Mouse (Mus musculus) heart, embryonic 10.5 days (tissue): Measurements from ENCODE around the gene Prkca. TPM values are rescaled to one million over a fixed set of nuclear protein-coding genes. Genes with fewer than 3 reads are reported as not detected.

Experiments
- DNase-seq: peaks from one replicate; pipeline ENCODE4 v3.0.0-alpha.2; 2017; ENCODE audit warnings: low spot score
- H3K27ac ChIP-seq: fragments of 300-500 bp; sonication (generic); 2 replicates; pipeline ENCODE4 v1.5.1; 2016; ENCODE audit warnings: mild to moderate bottlenecking
- H3K27me3 ChIP-seq: fragments of 300-500 bp; sonication (generic); 2 replicates; pipeline ENCODE4 v1.6.1; 2016; ENCODE audit warnings: mild to moderate bottlenecking; ENCODE audit not compliant: poor library complexity, insufficient read depth, severe bottlenecking
- H3K36me3 ChIP-seq: fragments of 300-500 bp; sonication (generic); 2 replicates; pipeline ENCODE4 v1.6.1; 2016; ENCODE audit warnings: mild to moderate bottlenecking, moderate library complexity
- H3K4me1 ChIP-seq: fragments of 300-500 bp; sonication (generic); 2 replicates; pipeline ENCODE4 v1.6.1; 2016; ENCODE audit warnings: mild to moderate bottlenecking
- H3K4me3 ChIP-seq: fragments of 300-500 bp; sonication (generic); 2 replicates; pipeline ENCODE4 v1.5.1; 2016; ENCODE audit warnings: mild to moderate bottlenecking, moderate library complexity
- H3K9me3 ChIP-seq: fragments of 300-500 bp; sonication (generic); 2 replicates; pipeline ENCODE4 v1.6.1; 2016; ENCODE audit warnings: mild to moderate bottlenecking, moderate library complexity
- WGBS: fragments of 180-500 bp; shearing (Covaris S2); methylation state at CpG from one replicate; pipeline ENCODE4 v1.1.7; 2016; 5-methylcytosine and 5-hydroxymethylcytosine counted together
- polyA plus RNA-seq: library from polyadenylated mRNA; unstranded; fragments of >200 nt; fragmentation: Nextera tagmentation; extraction: Ambion mirVana; gene quantifications from 2 replicates; pipeline ENCODE4 v1.2.1, GENCODE M21; 2016

The Prkca gene
- polyA plus RNA-seq, 1 experiment from 2014 or later, result 11.3 TPM

DNA sequence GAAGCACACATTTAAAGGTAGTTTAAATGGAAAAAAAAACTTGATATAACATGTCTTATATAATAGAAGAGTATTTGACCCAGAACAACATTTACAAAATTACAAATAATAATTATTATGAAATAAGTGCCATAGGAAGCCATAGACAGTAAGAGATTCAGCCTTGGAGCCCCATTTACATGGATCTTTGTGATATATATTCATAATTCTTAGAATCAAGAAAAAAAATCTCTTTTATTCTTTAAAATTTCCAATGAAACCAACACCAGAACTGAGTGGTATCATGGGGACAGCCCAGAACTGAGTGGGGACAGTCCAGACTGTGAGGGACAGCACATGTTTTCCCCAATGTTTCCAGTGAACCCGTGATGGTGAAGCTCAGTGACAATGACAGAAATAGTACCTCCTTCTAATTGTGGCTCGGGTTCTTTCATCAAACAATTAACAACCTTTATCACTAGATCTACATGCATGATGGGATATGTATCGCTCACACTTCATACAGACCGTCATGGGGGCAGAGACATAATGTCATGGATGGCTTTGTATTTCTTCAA lies 144.2 kb downstream of the Prkca start:
- DNase-seq, result no peak
- H3K36me3 ChIP-seq, result no peaks in the 10 kb centered on the region
- H3K4me3 ChIP-seq, result no peak overlapping the region
- 87% methylated on average over 4 of the region's 4 CpGs for WGBS
- no peak overlapping the region for H3K27ac ChIP-seq
- no peaks in the 10 kb centered on the region for H3K9me3 ChIP-seq
- no peaks in the 10 kb centered on the region for H3K27me3 ChIP-seq
- peaks cover 44% of the 10 kb centered on the region for H3K4me1 ChIP-seq

GRCm38 (mm10) chr11:108198592-108198991 lies 145.1 kb downstream of the Prkca start:
- H3K36me3 ChIP-seq, result no peaks in the 10 kb centered on the region
- H3K4me3 ChIP-seq, result no peak overlapping the region
- no peaks in the 10 kb centered on the region for H3K9me3 ChIP-seq
- H3K27ac ChIP-seq, result no peak overlapping the region
- 36% methylated on average over 5 of the region's 5 CpGs for WGBS
- H3K27me3 ChIP-seq, result no peaks in the 10 kb centered on the region
- peaks cover 46% of the 10 kb centered on the region for H3K4me1 ChIP-seq
- DNase-seq, result no peak

DNA sequence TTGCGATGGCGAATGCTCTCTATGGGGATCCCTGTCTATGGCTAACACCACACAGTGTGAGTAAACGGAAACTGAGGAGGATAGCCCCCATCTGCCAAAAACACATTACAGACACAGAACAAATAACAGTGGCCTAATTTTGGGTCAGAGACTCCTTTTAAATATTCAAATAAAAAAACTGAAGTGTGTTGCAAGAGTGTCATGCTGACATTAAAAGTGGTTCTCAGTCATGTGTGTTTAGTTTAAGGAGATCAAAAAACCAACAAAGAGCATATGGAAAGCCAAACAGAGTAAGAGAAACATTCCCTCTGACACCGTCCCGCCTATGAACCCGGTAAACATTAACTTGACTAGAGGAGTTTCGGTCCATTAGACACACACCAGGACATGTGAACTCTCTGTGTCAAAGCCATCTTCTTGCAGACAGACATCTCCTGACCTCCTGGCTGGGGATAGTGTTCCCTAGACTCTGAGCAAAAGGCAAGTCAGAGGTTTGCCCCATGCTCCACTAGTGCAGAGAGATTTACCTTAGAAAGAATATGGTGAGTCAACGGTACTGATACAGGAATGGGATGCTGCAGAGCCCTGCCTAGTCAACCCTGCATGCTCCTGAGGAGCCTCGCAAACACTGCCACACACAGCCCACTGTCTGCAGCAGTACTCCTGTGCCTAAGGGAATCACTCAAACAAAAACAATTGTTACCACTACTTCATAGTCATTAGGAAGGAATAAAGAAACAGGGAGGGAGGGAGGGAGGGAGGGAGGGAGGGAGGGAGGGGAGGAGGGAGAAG lies 146.1 kb downstream of the Prkca start:
- Histone ChIP-seq H3K36me3 (no peaks in the 10 kb centered on the region), H3K4me3 (no peak overlapping the region), H3K4me1 (peaks cover 46% of the 10 kb centered on the region), H3K9me3 (no peaks in the 10 kb centered on the region), H3K27ac (no peak overlapping the region), H3K27me3 (no peaks in the 10 kb centered on the region)
- DNase-seq, result no peak
- 75% methylated on average over 9 of the region's 9 CpGs for WGBS

GRCm38 (mm10) chr11:108196796-108197195 lies 146.9 kb downstream of the Prkca start:
- Histone ChIP-seq H3K36me3 (no peaks in the 10 kb centered on the region), H3K4me1 (peaks cover 46% of the 10 kb centered on the region), H3K9me3 (no peaks in the 10 kb centered on the region), H3K27me3 (no peaks in the 10 kb centered on the region), H3K4me3 (no peak overlapping the region), H3K27ac (0 out of 2 replicates have a peak overlapping the region, but pooled peaks have one; percentile 38)
- WGBS, result 95% methylated on average over 3 of the region's 3 CpGs
- DNase-seq, result no peak

DNA sequence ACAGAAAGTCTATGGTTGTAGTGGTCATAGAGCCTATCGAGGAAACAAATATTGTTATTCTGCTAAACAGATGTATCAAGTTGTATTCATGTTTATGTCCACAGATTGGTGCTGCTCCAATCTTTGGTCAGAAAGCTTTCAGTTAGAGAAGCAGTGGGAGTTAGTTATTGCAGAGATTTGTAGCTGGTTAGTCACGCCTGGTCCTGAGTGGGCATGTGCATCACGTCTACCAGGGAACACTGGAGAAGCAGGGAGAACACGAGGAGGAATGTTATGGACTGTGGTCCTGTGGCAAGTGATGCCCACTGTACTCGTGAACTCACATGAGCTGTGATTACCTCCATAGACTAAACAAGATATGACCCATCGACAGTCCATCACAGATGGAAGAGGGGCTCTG lies 153.4 kb downstream of the Prkca start:
- no peak for DNase-seq
- H3K4me1 ChIP-seq, result peaks cover 16% of the 10 kb centered on the region
- H3K27ac ChIP-seq, result no peak overlapping the region
- 85% methylated on average over 6 of the region's 6 CpGs for WGBS
- H3K36me3 ChIP-seq, result no peaks in the 10 kb centered on the region
- no peaks in the 10 kb centered on the region for H3K9me3 ChIP-seq
- no peaks in the 10 kb centered on the region for H3K27me3 ChIP-seq
- no peak overlapping the region for H3K4me3 ChIP-seq

- no peaks in the 10 kb centered on the region for H3K27me3 ChIP-seq
- 79% methylated on average over 3 of the region's 3 CpGs for WGBS
- H3K9me3 ChIP-seq, result no peaks in the 10 kb centered on the region
- no peak overlapping the region for H3K27ac ChIP-seq
- no peak overlapping the region for H3K4me3 ChIP-seq
- no peaks in the 10 kb centered on the region for H3K36me3 ChIP-seq
- peaks cover 10% of the 10 kb centered on the region for H3K4me1 ChIP-seq
- DNase-seq, result no peak
Measured at GRCm38 (mm10) chr11:108189362-108189761, 154.4 kb downstream of the Prkca start.

DNA sequence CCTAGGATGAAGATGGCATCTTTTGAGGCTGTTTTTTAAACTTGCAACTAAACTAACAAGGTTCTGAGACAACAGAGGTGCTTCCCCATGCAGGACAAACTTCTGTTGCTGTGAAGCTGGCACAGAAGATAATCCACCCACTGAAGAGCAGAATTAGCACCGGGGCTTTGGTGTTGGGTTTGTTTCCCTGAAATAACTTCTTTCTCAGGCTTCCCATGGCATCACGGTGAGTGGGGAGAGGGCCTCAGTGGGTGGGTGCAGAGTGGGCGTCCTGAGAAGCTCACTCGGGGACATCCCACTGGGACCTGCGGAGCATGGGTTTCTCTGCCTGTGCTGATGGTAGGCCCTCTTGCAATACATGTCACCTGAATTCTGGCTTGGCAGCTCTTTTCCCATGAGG lies 161.3 kb downstream of the Prkca start:
- Histone ChIP-seq H3K27me3 (no peaks in the 10 kb centered on the region), H3K4me3 (no peak overlapping the region), H3K4me1 (peaks cover 5% of the 10 kb centered on the region; the same call in 1 of the 2 replicates), H3K27ac (no peak overlapping the region), H3K9me3 (no peaks in the 10 kb centered on the region), H3K36me3 (no peaks in the 10 kb centered on the region)
- 82% methylated on average over 5 of the region's 5 CpGs for WGBS
- no peak for DNase-seq

DNA sequence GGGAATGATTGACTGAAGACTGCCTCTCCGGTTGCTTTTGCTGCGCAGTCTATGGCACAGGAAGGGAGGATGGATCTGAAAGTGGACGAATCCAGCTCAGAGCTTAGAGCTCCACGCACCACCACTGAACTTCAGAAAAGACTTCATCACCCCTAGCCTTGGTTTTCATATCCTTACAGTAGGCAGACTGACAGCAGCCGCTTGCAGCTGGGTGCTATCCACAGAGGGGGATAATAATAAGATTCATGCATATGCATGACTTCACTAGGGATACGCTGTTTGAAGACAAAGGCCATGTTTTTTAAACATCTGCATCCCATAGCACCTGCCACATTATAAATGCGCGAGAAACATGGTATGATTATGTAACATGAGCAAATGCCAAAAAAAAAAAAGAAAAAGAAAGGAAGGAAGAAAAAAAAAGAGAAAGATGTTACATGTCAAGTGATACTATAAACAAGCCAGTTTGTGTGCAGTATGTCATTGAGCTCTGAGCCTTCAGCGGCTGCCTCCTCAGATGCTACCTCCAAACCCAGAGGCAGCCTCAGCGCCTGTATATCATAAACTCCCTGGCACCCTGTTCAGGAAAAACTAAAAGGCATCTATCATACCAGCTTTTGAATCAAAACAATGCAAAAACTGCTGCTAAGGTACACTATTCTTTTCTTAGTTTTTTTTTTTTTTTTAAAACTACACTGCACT lies 162.6 kb downstream of the Prkca start:
- Histone ChIP-seq H3K36me3 (no peaks in the 10 kb centered on the region), H3K27ac (no peak overlapping the region), H3K4me1 (peaks cover 5% of the 10 kb centered on the region; the same call in 1 of the 2 replicates), H3K9me3 (no peaks in the 10 kb centered on the region), H3K4me3 (no peak overlapping the region), H3K27me3 (no peaks in the 10 kb centered on the region)
- no peak for DNase-seq
- 88% methylated on average over 10 of the region's 10 CpGs for WGBS

DNA sequence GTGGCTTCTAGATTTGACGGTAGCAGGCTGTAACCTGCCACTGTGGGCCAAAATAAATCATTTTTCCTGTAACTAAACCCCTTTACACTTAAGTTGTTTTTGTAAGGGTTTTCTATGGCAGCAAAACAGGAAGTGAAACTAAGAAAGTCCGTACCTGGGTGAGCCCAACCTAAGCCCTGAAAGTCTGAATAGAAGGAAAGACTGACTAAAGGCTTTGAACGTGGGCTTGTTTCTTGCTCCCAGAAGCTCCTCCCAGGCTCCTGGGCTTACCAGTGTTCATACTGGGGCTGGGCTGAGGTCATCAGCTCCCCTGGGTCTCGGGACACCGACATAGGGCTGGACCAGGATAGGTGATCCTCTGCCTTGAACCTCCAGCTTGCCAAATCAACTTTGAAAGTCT lies 164.9 kb downstream of the Prkca start:
- DNase-seq, result no peak
- Histone ChIP-seq H3K4me1 (peaks cover 5% of the 10 kb centered on the region; the same call in 1 of the 2 replicates), H3K27ac (no peak overlapping the region), H3K9me3 (no peaks in the 10 kb centered on the region), H3K4me3 (no peak overlapping the region), H3K27me3 (no peaks in the 10 kb centered on the region), H3K36me3 (no peaks in the 10 kb centered on the region)
- 80% methylated on average over 5 of the region's 5 CpGs for WGBS

GRCm38 (mm10) chr11:108178258-108178657 lies 165.5 kb downstream of the Prkca start:
- peaks cover 5% of the 10 kb centered on the region; the same call in 1 of the 2 replicates for H3K4me1 ChIP-seq
- 89% methylated on average over 3 of the region's 3 CpGs for WGBS
- H3K27me3 ChIP-seq, result no peaks in the 10 kb centered on the region
- no peak overlapping the region for H3K4me3 ChIP-seq
- H3K27ac ChIP-seq, result no peak overlapping the region
- H3K9me3 ChIP-seq, result no peaks in the 10 kb centered on the region
- H3K36me3 ChIP-seq, result no peaks in the 10 kb centered on the region
- DNase-seq, result no peak

DNA sequence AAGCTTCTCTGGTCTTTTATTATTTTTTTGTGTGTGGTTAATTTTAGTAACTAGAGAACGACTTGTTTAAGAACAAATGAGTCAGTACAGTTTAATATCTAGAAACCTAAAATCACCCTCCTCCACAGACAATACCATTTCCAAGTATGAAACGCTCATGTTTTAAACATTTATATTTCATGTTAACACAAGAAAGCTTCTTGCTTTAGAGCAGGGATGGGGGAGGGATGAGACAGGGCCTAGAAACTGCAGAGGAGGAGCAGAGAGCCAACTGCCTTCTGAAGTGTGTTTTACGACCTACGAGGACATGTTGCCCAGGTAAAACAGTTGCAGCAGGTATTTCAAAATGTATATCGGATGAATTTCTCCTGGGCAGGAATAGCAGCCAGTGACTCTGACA lies 167.0 kb downstream of the Prkca start:
- Histone ChIP-seq H3K36me3 (no peaks in the 10 kb centered on the region), H3K27me3 (no peaks in the 10 kb centered on the region), H3K9me3 (no peaks in the 10 kb centered on the region), H3K4me3 (no peak overlapping the region), H3K27ac (no peak overlapping the region), H3K4me1 (peaks cover 5% of the 10 kb centered on the region; the same call in 1 of the 2 replicates)
- DNase-seq, result no peak
- 89% methylated on average over 5 of the region's 5 CpGs for WGBS

- H3K36me3 ChIP-seq, result no peaks in the 10 kb centered on the region
- WGBS, result 88% methylated on average over 5 of the region's 5 CpGs
- H3K4me3 ChIP-seq, result no peak overlapping the region
Measured at GRCm38 (mm10) chr11:108171917-108172316, 171.8 kb downstream of the Prkca start.

DNA sequence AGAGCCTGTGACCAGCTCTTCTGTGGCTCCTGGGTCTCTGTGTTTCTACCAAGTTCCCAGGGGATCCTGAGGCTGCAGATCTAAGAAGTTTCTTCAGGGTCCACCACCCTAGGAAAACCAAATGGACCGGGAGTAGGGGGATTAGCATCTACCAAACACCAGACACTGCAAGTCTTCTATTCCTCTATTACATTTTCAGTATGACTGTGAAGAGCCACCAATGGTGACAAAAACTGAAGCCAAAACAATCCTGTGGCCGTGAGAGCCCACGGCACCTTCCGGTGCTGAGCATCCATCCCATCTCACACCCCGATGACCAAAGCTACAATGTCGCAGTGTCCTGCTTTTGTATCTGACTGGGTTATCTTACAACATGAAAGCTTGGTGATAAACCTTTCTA lies 172.5 kb downstream of the Prkca start:
- no peak for DNase-seq
- Histone ChIP-seq H3K4me3 (no peak overlapping the region), H3K9me3 (no peaks in the 10 kb centered on the region), H3K27me3 (no peaks in the 10 kb centered on the region), H3K4me1 (peaks cover 12% of the 10 kb centered on the region), H3K27ac (no peak overlapping the region), H3K36me3 (no peaks in the 10 kb centered on the region)
- 81% methylated on average over 6 of the region's 6 CpGs for WGBS

More at GRCm38 (mm10) chr11:108171917-108172316, 171.8 kb downstream of the Prkca start:
- H3K4me1 ChIP-seq, result peaks cover 5% of the 10 kb centered on the region; the same call in 1 of the 2 replicates
- H3K27me3 ChIP-seq, result no peaks in the 10 kb centered on the region
- no peak overlapping the region for H3K27ac ChIP-seq
- no peak for DNase-seq
- H3K9me3 ChIP-seq, result no peaks in the 10 kb centered on the region
